Mouse (Mus musculus) embryonic fibroblast, embryonic 13.5 days (primary cell): ENCODE data around the gene Chd8.

Source experiments
- CTCF ChIP-seq: IDR thresholded peaks from 2 replicates; pipeline ENCODE4 v1.5.1; 2011; ENCODE audit warnings: mild to moderate bottlenecking, control low read depth, low read length, moderate library complexity, borderline replicate concordance; ENCODE audit not compliant: insufficient read depth
- POLR2A ChIP-seq: IDR thresholded peaks from 2 replicates; pipeline ENCODE4 v1.6.1; 2011; ENCODE audit warnings: low read depth, mild to moderate bottlenecking, control low read depth, low read length, moderate library complexity

- no peak for TF ChIP-seq CTCF
- TF ChIP-seq POLR2A = no peak
Measured at GRCm38 (mm10) chr14:52225972-52226371, 31.6 kb downstream of the Chd8 start.
